Comparison of ENCODE assay signal across 9 mouse cellular contexts in the genomic region with DNA sequence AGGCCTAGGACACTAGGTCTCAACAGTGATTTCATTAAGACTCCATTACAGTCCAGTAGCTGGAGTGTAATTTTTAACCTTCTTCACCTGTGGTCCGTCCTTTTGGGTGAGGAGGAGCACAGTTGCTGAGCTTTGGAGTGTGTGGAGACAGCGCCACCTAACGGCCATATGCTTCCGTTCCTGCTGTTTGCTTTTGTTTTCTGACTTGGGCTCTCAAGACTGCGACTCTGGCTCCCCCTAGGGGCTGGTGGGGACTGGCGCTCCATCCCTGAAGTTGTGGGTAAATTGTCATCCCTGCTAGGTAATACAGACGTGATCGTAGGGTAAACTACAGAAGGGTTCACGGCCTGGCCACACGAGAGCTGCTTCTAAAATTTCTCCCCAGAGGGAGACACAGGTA. TPM values are rescaled to one million over a fixed set of nuclear protein-coding genes. Genes with fewer than 3 reads are reported as not detected.
DNase-seq lines count a peak whose midpoint lies in the region; ATAC-seq and TF ChIP-seq lines count a peak whose summit lies in the region.
"Had no signal": no experiment of that assay in that cellular context is flagged by ENCODE, and none has a peak within 500 bp of the region (broad histone marks: within the 10 kb centered on the region; RNA-seq: fewer than 3 reads in every experiment).

No protein-coding gene starts in this region.

- TF ChIP-seq POLR2A in MEL (IDR thresholded peaks at IDR 0.05; ENCODE audit: control insufficient read depth in 1 of 2, insufficient read depth in 1 of 2, low read depth in 1 of 2, low read length in 2 of 2, poor library complexity in 1 of 2) = no peak

- H3K9ac ChIP-seq in MEL (ENCODE audit: control insufficient read depth, low read depth, low read length, poor library complexity, severe bottlenecking) = no peak overlapping the region
- H3K9ac ChIP-seq in forebrain, embryonic 16.5 days (replicated peaks; ENCODE audit: low read depth, low read length) = no peak overlapping the region
- H3K9ac ChIP-seq in hindbrain, embryonic 12.5 days = no peak overlapping the region
- no peak overlapping the region for H3K9ac ChIP-seq in lung, postnatal 0 days (replicated peaks; ENCODE audit: low read depth)

- peak; percentile 80 for ATAC-seq in forebrain, embryonic 16.5 days
- ATAC-seq in hindbrain, embryonic 12.5 days (ENCODE audit: low FRiP score) = peak; percentile 72
- peak; percentile 70 for ATAC-seq in lung, postnatal 0 days

- no peak overlapping the region for H3K4me3 ChIP-seq in MEL (ENCODE audit: control insufficient read depth in 1 of 2, insufficient read depth in 1 of 2, low read depth in 2 of 2, low read length in 2 of 2)
- no peak overlapping the region for H3K4me3 ChIP-seq in forebrain, embryonic 16.5 days (replicated peaks; ENCODE audit: low read length)
- no peak overlapping the region for H3K4me3 ChIP-seq in hindbrain, embryonic 12.5 days
- H3K4me3 ChIP-seq in lung, postnatal 0 days (ENCODE audit: low read depth, low read length) = no peak overlapping the region
- H3K4me3 ChIP-seq: megakaryocyte, embryonic 14.5 days had no signal

- peak; percentile 95 for DNase-seq in MEL (ENCODE audit: low read depth, low spot score)
- DNase-seq in cerebellum, adult 11 months = peak; percentile 98
- DNase-seq in layer of hippocampus, adult 9-11 months = peak; percentile 91
- DNase-seq in lung, postnatal 0 days (ENCODE audit: low spot score) = peak; percentile 95
- peak; percentile 91 for DNase-seq in ovary, postnatal 36 days (ENCODE audit: low spot score)
- DNase-seq in thymus, postnatal 10 days (ENCODE audit: low spot score in 2 of 2) = peak; percentile 79 to 98

- H3K79me2 ChIP-seq in MEL (ENCODE audit: control insufficient read depth, insufficient read depth, low read length, poor library complexity) = no peaks in the 10 kb centered on the region

- WGBS in forebrain, embryonic 16.5 days = 2% methylated on average over 10 of the region's 10 CpGs
- WGBS in hindbrain, embryonic 12.5 days = 4% methylated on average over 10 of the region's 10 CpGs
- 2% methylated on average over 10 of the region's 10 CpGs for WGBS in lung, postnatal 0 days

- H3K4me2 ChIP-seq in forebrain, embryonic 16.5 days (ENCODE audit: low read length) = no peak overlapping the region
- H3K4me2 ChIP-seq in hindbrain, embryonic 12.5 days (replicated peaks) = no peak overlapping the region
- no peak overlapping the region for H3K4me2 ChIP-seq in lung, postnatal 0 days (replicated peaks; ENCODE audit: low read depth, low read length)

- no peaks in the 10 kb centered on the region for H3K4me1 ChIP-seq in MEL (ENCODE audit: control insufficient read depth in 1 of 2, insufficient read depth in 2 of 2, low read length in 2 of 2)
- H3K4me1 ChIP-seq in forebrain, embryonic 16.5 days (replicated peaks; ENCODE audit: control insufficient read depth, insufficient read depth, low read length) = no peaks in the 10 kb centered on the region; the same call in 1 of the 2 replicates
- H3K4me1 ChIP-seq in hindbrain, embryonic 12.5 days = no peaks in the 10 kb centered on the region
- no peaks in the 10 kb centered on the region for H3K4me1 ChIP-seq in lung, postnatal 0 days (ENCODE audit: insufficient read depth, low read depth, low read length)

- TF ChIP-seq RAD21 in MEL (IDR thresholded peaks at IDR 0.05; ENCODE audit: low read depth, low read length) = peak; percentile 96

- TF ChIP-seq EP300 in MEL (IDR thresholded peaks at IDR 0.05; ENCODE audit: low read depth in 1 of 2, low read length in 2 of 2) = no peak
- TF ChIP-seq EP300 in lung, postnatal 0 days (IDR thresholded peaks at IDR 0.05) = no peak

- no peaks in the 10 kb centered on the region for H3K9me3 ChIP-seq in MEL (replicated peaks; ENCODE audit: insufficient read depth, low read length)
- no peaks in the 10 kb centered on the region for H3K9me3 ChIP-seq in forebrain, embryonic 16.5 days (ENCODE audit: control insufficient read depth, low read length)
- H3K9me3 ChIP-seq in hindbrain, embryonic 12.5 days (replicated peaks) = peaks cover 4% of the 10 kb centered on the region; the same call in 1 of the 2 replicates
- no peaks in the 10 kb centered on the region for H3K9me3 ChIP-seq in lung, postnatal 0 days (ENCODE audit: low read length)

- no peaks in the 10 kb centered on the region for H3K27me3 ChIP-seq in MEL (ENCODE audit: control insufficient read depth in 1 of 2, insufficient read depth in 2 of 2, low read length in 2 of 2)
- H3K27me3 ChIP-seq in forebrain, embryonic 16.5 days (replicated peaks; ENCODE audit: control insufficient read depth, insufficient read depth, low read length) = no peaks in the 10 kb centered on the region
- H3K27me3 ChIP-seq in hindbrain, embryonic 12.5 days = peaks cover 56% of the 10 kb centered on the region
- H3K27me3 ChIP-seq in lung, postnatal 0 days (replicated peaks; ENCODE audit: insufficient read depth, low read length) = no peaks in the 10 kb centered on the region

- H3K36me3 ChIP-seq in MEL (ENCODE audit: control insufficient read depth in 1 of 2, insufficient read depth in 2 of 2, low read length in 2 of 2) = no peaks in the 10 kb centered on the region
- no peaks in the 10 kb centered on the region for H3K36me3 ChIP-seq in forebrain, embryonic 16.5 days (ENCODE audit: control insufficient read depth, insufficient read depth)
- H3K36me3 ChIP-seq in hindbrain, embryonic 12.5 days = no peaks in the 10 kb centered on the region
- no peaks in the 10 kb centered on the region for H3K36me3 ChIP-seq in lung, postnatal 0 days (ENCODE audit: insufficient read depth, low read length)

- H3K27ac ChIP-seq in MEL (ENCODE audit: control insufficient read depth, low read depth, low read length) = no peak overlapping the region
- no peak overlapping the region for H3K27ac ChIP-seq in forebrain, embryonic 16.5 days (ENCODE audit: low read length)
- no peak overlapping the region for H3K27ac ChIP-seq in hindbrain, embryonic 12.5 days
- H3K27ac ChIP-seq in lung, postnatal 0 days (ENCODE audit: low read length) = no peak overlapping the region

- peak; percentile 97 to 100 (median 98) for TF ChIP-seq CTCF in MEL (IDR thresholded peaks at IDR 0.05 in 2 of 3, conservative IDR thresholded peaks at IDR 0.05 in 1 of 3; ENCODE audit: control insufficient read depth in 1 of 3, insufficient read depth in 1 of 3, low read depth in 2 of 3, low read length in 3 of 3, poor library complexity in 1 of 3, severe bottlenecking in 1 of 3)
- TF ChIP-seq CTCF in lung, postnatal 0 days (IDR thresholded peaks at IDR 0.05) = peak; percentile 100

TF ChIP-seq in MEL, 35 proteins besides CTCF, POLR2A, EP300 and RAD21 (continues in another document):
- TF ChIP-seq E2F4 (IDR thresholded peaks at IDR 0.05; ENCODE audit: borderline replicate concordance, low read depth, low read length) (no peak), JUND (IDR thresholded peaks at IDR 0.05; ENCODE audit: low read depth, low read length) (no peak; the same call in 1 of the 2 replicates), SIN3A (IDR thresholded peaks at IDR 0.05; ENCODE audit: low read length) (peak; percentile 21; the same call in 1 of the 2 replicates), TBP (IDR thresholded peaks at IDR 0.05; ENCODE audit: low read depth, low read length) (no peak), USF1 (IDR thresholded peaks at IDR 0.05; ENCODE audit: low read depth, low read length) (no peak), NRF1 (IDR thresholded peaks at IDR 0.05; ENCODE audit: insufficient read depth, low read depth, low read length, poor library complexity, severe bottlenecking) (no peak), ETS1 (IDR thresholded peaks at IDR 0.05; ENCODE audit: low read depth, low read length) (no peak), KAT2A (conservative IDR thresholded peaks at IDR 0.05; ENCODE audit: low read depth, low read length) (no peak), GABPA (IDR thresholded peaks at IDR 0.05; ENCODE audit: low read depth, low read length) (no peak), ZNF384 (IDR thresholded peaks at IDR 0.05; ENCODE audit: low read depth, low read length) (peak; percentile 19; the same call in 1 of the 2 replicates), SMC3 (IDR thresholded peaks at IDR 0.05; ENCODE audit: low read depth, low read length) (peak; percentile 93), ZMIZ1 (IDR thresholded peaks at IDR 0.05; ENCODE audit: low read depth, low read length) (no peak), CHD2 (IDR thresholded peaks at IDR 0.05; ENCODE audit: low read length) (no peak), MAFK (IDR thresholded peaks at IDR 0.05; ENCODE audit: borderline replicate concordance, low read depth, low read length) (no peak), USF2 (IDR thresholded peaks at IDR 0.05; ENCODE audit: borderline replicate concordance in 1 of 2, insufficient read depth in 1 of 2, low read depth in 1 of 2, low read length in 2 of 2) (no peak), MYC (IDR thresholded peaks at IDR 0.05; ENCODE audit: low read depth, low read length) (no peak), POLR2AphosphoS5 (IDR thresholded peaks at IDR 0.05; ENCODE audit: borderline replicate concordance, low read depth, low read length) (no peak)

RNA-seq across cellular contexts. Expression of a gene that starts 39.3 kb away (rescaled TPM):
- 13.8 and 19.0 TPM in 2 replicates for total RNA-seq in MEL (2012; rRNA removed)
- polyA plus RNA-seq in MEL (2012; ENCODE audit: insufficient read depth in 1 of 2, insufficient read length in 2 of 2, low read depth in 1 of 2, low replicate concordance in 2 of 2, missing spikeins in 1 of 2) = 10 to 100 TPM in 1 of 2 experiments, not detected in 1; 11.2 TPM
- 153 and 185 TPM in 2 replicates for polyA plus RNA-seq in forebrain, embryonic 16.5 days (2015; fragmentation: Nextera tagmentation; extraction: Ambion mirVana)
- 47.5 and 50.0 TPM in 2 replicates for polyA plus RNA-seq in hindbrain, embryonic 12.5 days (2016; fragmentation: Nextera tagmentation; extraction: Ambion mirVana)
- polyA plus RNA-seq in lung, postnatal 0 days (2015; fragmentation: Nextera tagmentation; extraction: Ambion mirVana) = 16.8 and 18.5 TPM in 2 replicates

RNA-seq across cellular contexts. Expression of a gene that starts 48.0 kb away (rescaled TPM):
- 0.23 and 0.52 TPM in 2 replicates for total RNA-seq in MEL (2012; rRNA removed)
- polyA plus RNA-seq in MEL (2012; ENCODE audit: insufficient read depth in 1 of 2, insufficient read length in 2 of 2, low read depth in 1 of 2, low replicate concordance in 2 of 2, missing spikeins in 1 of 2) = 1 to 10 TPM in 1 of 2 experiments, not detected in 1; 2.2 TPM
- polyA plus RNA-seq in forebrain, embryonic 16.5 days (2015; fragmentation: Nextera tagmentation; extraction: Ambion mirVana) = 13.9 and 15.4 TPM in 2 replicates
- 15.7 and 16.0 TPM in 2 replicates for polyA plus RNA-seq in hindbrain, embryonic 12.5 days (2016; fragmentation: Nextera tagmentation; extraction: Ambion mirVana)
- polyA plus RNA-seq in lung, postnatal 0 days (2015; fragmentation: Nextera tagmentation; extraction: Ambion mirVana) = 106 and 119 TPM in 2 replicates

RNA-seq across cellular contexts. Expression of a gene that starts 50.2 kb away (rescaled TPM):
- total RNA-seq in MEL (2012; rRNA removed) = not detected in 2 replicates
- not detected for polyA plus RNA-seq in MEL (2012; ENCODE audit: insufficient read depth in 1 of 2, insufficient read length in 2 of 2, low read depth in 1 of 2, low replicate concordance in 2 of 2, missing spikeins in 1 of 2)
- 0.16 TPM in 1 of 2 replicates, not detected in the other for polyA plus RNA-seq in forebrain, embryonic 16.5 days (2015; fragmentation: Nextera tagmentation; extraction: Ambion mirVana)
- 0.70 and 0.83 TPM in 2 replicates for polyA plus RNA-seq in hindbrain, embryonic 12.5 days (2016; fragmentation: Nextera tagmentation; extraction: Ambion mirVana)
- polyA plus RNA-seq in lung, postnatal 0 days (2015; fragmentation: Nextera tagmentation; extraction: Ambion mirVana) = not detected in 2 replicates
